Mouse (Mus musculus) erythroblast, embryonic 14.5 days (primary cell): ENCODE data around the gene Nmnat1. TPM values are rescaled to one million over a fixed set of nuclear protein-coding genes. Genes with fewer than 3 reads are reported as not detected.
"Not testable (repeated sequence)": the region's sequence is repeated elsewhere in the genome, so short reads cannot be mapped to it uniquely, and the experiment has no call there.

Experiments used
- H3K27me3 ChIP-seq: 2 replicates; pipeline ENCODE4 v1.6.1; 2012; ENCODE audit warnings: inconsistent platforms; ENCODE audit not compliant: control insufficient read depth
- H3K36me3 ChIP-seq: 2 replicates; pipeline ENCODE4 v1.6.1; 2012; ENCODE audit warnings: mild to moderate bottlenecking, inconsistent platforms; ENCODE audit not compliant: control insufficient read depth
- H3K4me1 ChIP-seq: 2 replicates; pipeline ENCODE4 v1.6.1; 2012; ENCODE audit warnings: inconsistent platforms; ENCODE audit not compliant: control insufficient read depth
- H3K4me3 ChIP-seq: replicated peaks from 2 replicates; pipeline ENCODE3; 2012; ENCODE audit warnings: moderate library complexity, mild to moderate bottlenecking, inconsistent platforms
- H3K9me3 ChIP-seq: 2 replicates; pipeline ENCODE4 v1.6.1; 2012; ENCODE audit warnings: low read length, inconsistent platforms, mixed read lengths; ENCODE audit not compliant: control insufficient read depth
- GATA1 ChIP-seq: IDR thresholded peaks from 2 replicates; pipeline ENCODE4 v1.6.1; 2012; ENCODE audit warnings: low read length, inconsistent platforms, mixed read lengths
- TAL1 ChIP-seq: IDR thresholded peaks from 3 replicates; pipeline ENCODE4 v1.6.1; 2012; ENCODE audit warnings: low read length, inconsistent platforms, mixed read lengths
- polyA plus RNA-seq: library from polyadenylated mRNA; stranded (reverse); fragments of >175 nt; gene quantifications from 2 replicates; pipeline ENCODE4 v1.2.3, GENCODE M21; 2012

Gene Nmnat1
- polyA plus RNA-seq, 1 experiment = 0.17 TPM

GRCm38 (mm10) chr4:149440576-149440975 is 44.4 kb downstream of the Nmnat1 start:
- TF ChIP-seq GATA1 = no peak
- no peak for TF ChIP-seq TAL1
- Histone ChIP-seq H3K4me1 (peaks cover 12% of the 10 kb centered on the region), H3K9me3 (no peaks in the 10 kb centered on the region), H3K36me3 (no peaks in the 10 kb centered on the region), H3K27me3 (no peaks in the 10 kb centered on the region), H3K4me3 (no peak overlapping the region)

- H3K4me1 ChIP-seq, H3K27me3 ChIP-seq, H3K9me3 ChIP-seq, H3K4me3 ChIP-seq, H3K36me3 ChIP-seq: not testable (repeated sequence)
These were observed 53.1 kb downstream of the Nmnat1 start for GRCm38 (mm10) chr4:149431887-149432286.

GRCm38 (mm10) chr4:149429592-149429991 is 55.4 kb downstream of the Nmnat1 start:
- Histone ChIP-seq H3K36me3 (no peaks in the 10 kb centered on the region), H3K9me3 (no peaks in the 10 kb centered on the region), H3K4me1 (peaks cover 21% of the 10 kb centered on the region), H3K4me3 (no peak overlapping the region), H3K27me3 (no peaks in the 10 kb centered on the region)
- TF ChIP-seq GATA1 = no peak
- TF ChIP-seq TAL1 = no peak

DNA sequence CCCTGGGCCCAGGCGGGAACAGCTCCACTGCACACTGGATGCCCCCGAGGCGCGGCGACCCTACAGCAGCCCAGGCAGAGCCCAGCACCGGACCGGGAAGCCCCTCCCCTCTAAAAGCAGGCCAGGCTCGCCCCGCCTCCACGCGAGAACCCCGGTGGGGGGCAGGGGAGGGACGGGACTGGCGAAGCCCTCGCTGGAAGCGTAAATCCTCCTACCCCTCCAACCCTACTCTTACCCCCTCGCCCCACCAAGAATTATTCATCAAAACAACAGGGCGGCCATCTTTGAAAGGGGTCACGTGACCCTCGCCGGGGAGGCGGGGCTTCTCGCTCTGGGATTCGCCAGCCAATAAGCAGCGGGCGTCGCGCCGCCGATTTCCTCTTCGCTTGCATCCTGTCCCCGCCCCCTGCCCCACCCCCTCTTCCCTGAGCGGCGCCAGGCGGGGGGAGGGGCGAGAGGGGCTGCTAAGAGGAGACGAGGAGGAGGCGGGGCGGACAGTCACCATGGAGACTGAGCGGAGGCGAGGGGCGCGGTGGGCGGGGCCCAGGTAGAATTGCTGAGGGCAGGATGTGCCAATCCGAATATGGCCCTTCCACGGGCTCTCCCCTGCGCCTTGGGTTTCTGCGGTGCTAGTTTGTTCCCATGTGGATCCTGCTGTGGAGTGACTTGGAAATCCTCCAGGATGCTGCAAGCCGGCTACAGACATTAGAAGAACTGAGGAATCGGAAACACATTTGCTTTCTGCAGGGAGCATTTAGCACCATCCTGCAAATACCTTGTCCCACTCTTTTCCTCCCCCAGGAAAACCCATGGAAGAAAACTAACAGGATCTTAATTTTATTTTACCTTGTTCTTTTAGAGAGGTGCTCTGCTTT is 58.4 kb downstream of the Nmnat1 start, which contains the start of gene Ube4b:
Gene Ube4b, minus strand, starts transcription at position 425 of the 875 bp plus-strand sequence.
- Histone ChIP-seq H3K36me3 (peaks cover 8% of the 10 kb centered on the region), H3K4me1 (peaks cover 27% of the 10 kb centered on the region), H3K4me3 (peak within 1 kb of the TSS; percentile 99), H3K9me3 (no peaks in the 10 kb centered on the region), H3K27me3 (no peaks in the 10 kb centered on the region)
- TF ChIP-seq TAL1 (no peak), GATA1 (no peak)

GRCm38 (mm10) chr4:149425801-149426292 is 59.2 kb downstream of the Nmnat1 start:
- H3K36me3 ChIP-seq = peaks cover 14% of the 10 kb centered on the region
- no peaks in the 10 kb centered on the region for H3K27me3 ChIP-seq
- peak overlapping the region; percentile 99 for H3K4me3 ChIP-seq
- H3K4me1 ChIP-seq = peaks cover 30% of the 10 kb centered on the region
- no peaks in the 10 kb centered on the region for H3K9me3 ChIP-seq
- no peak for TF ChIP-seq TAL1
- TF ChIP-seq GATA1 = no peak

- Histone ChIP-seq H3K36me3 (peaks cover 17% of the 10 kb centered on the region), H3K9me3 (no peaks in the 10 kb centered on the region), H3K4me1 (peaks cover 30% of the 10 kb centered on the region), H3K27me3 (no peaks in the 10 kb centered on the region), H3K4me3 (peak overlapping the region; percentile 99)
- TF ChIP-seq TAL1 (no peak), GATA1 (no peak)
These were observed 60.2 kb downstream of the Nmnat1 start for GRCm38 (mm10) chr4:149424755-149425154.

DNA sequence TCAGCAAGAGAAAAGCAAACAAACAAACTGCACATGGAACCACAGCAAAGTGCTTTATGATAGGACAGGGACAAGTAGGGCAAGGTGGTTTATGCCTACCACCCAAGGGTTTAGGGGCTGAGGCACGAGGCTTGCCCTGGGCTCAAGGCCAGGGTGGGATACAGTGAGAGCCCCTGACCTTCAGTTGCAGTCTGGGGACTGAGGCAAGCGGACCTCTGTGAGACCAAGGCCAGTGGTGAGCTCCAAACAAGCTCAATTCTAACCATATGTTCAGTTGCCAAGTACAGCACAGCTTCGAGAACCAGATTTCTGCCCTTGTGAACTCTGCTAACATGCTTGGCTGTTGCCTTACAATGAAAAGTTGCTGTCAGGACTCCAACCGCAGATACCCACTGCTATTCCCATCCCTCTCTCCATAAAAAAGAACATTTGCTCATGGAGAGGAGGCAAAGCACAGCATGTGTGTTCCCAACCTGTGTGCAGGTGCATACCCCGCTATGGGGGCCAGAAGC is 67.1 kb downstream of the Nmnat1 start:
- TF ChIP-seq TAL1 (no peak), GATA1 (no peak)
- no peak overlapping the region for H3K4me3 ChIP-seq
- H3K27me3 ChIP-seq = no peaks in the 10 kb centered on the region
- H3K36me3 ChIP-seq = peaks cover 36% of the 10 kb centered on the region
- H3K4me1 ChIP-seq = peaks cover 27% of the 10 kb centered on the region
- peaks cover 3% of the 10 kb centered on the region for H3K9me3 ChIP-seq

Other genes with a start within 250 kb of the Nmnat1 start
- gene Kif1b, start 177.5 kb downstream of the Nmnat1 start, polyA plus RNA-seq = 0.02 TPM in 1 of 2 replicates, not detected in the other
- 14.2 and 15.0 TPM in 2 replicates for gene Ube4b, start 58.5 kb downstream of the Nmnat1 start, polyA plus RNA-seq
- gene Rbp7, start 30.2 kb downstream of the Nmnat1 start, polyA plus RNA-seq = not detected in 2 replicates
- not detected in 2 replicates for gene Tmem274, start 7.8 kb downstream of the Nmnat1 start, polyA plus RNA-seq
- 0.29 and 0.58 TPM in 2 replicates for gene Lzic, start within 50 bp of the Nmnat1 start, polyA plus RNA-seq
- 0.18 and 0.54 TPM in 2 replicates for gene Ctnnbip1, start 33.0 kb upstream of the Nmnat1 start, polyA plus RNA-seq
- 0.05 and 0.08 TPM in 2 replicates for gene Clstn1, start 101.3 kb upstream of the Nmnat1 start, polyA plus RNA-seq
- 0.13 and 0.31 TPM in 2 replicates for gene Pik3cd, start 217.4 kb upstream of the Nmnat1 start, polyA plus RNA-seq